Comparison of ENCODE assay signal across 23 mouse cellular contexts in the genomic region with DNA sequence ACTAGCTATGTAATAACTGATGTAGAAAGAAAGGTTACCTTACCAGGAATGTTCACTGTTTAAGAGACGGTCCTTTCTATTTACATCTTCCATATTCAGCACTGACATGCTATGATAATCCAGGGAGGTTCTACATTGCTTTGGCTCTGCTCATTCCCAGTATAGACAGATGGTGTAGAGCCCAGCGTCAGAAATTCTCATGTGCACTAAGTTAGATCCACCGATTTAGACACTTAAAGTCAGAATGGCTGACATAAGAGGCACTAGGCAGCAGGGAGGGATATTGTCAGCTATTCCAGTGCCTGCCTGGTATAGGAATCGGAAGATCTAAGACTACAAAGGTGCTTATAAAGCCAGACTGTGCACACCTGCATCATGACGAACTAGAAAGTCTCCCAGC. TPM values are rescaled to one million over a fixed set of nuclear protein-coding genes. Genes with fewer than 3 reads are reported as not detected.
A peak's percentile ranks its signal among the peaks of the same experiment; 100 is the strongest.
DNase-seq lines count a peak whose midpoint lies in the region; ATAC-seq and TF ChIP-seq lines count a peak whose summit lies in the region.
"Had no signal": no experiment of that assay in that cellular context is flagged by ENCODE, and none has a peak within 500 bp of the region (broad histone marks: within the 10 kb centered on the region; RNA-seq: fewer than 3 reads in every experiment).

No protein-coding gene starts in this region.

- H3K4me3 ChIP-seq in forebrain, postnatal 0 days (ENCODE audit: low read depth, low read length), result no peak overlapping the region
- no peak overlapping the region for H3K4me3 ChIP-seq in forebrain, embryonic 14.5 days (ENCODE audit: low read depth, low read length)

- H3K36me3 ChIP-seq in forebrain, postnatal 0 days (ENCODE audit: insufficient read depth), result 0 out of 2 replicates have a peak, but pooled peaks cover 5% of the 10 kb centered on the region
- H3K36me3 ChIP-seq in forebrain, embryonic 14.5 days (ENCODE audit: control insufficient read depth, insufficient read depth, low read length), result 0 out of 2 replicates have a peak, but pooled peaks cover 8% of the 10 kb centered on the region

- WGBS in forebrain, postnatal 0 days, result 73% methylated on average over 5 of the region's 5 CpGs
- 79% methylated on average over 5 of the region's 5 CpGs for WGBS in forebrain, embryonic 14.5 days

- TF ChIP-seq CTCF in forebrain, postnatal 0 days (IDR thresholded peaks at IDR 0.05; ENCODE audit: low read depth), result no peak

- H3K9me3 ChIP-seq in forebrain, postnatal 0 days (ENCODE audit: low read length), result no peaks in the 10 kb centered on the region
- no peaks in the 10 kb centered on the region for H3K9me3 ChIP-seq in forebrain, embryonic 14.5 days (replicated peaks; ENCODE audit: control insufficient read depth, low read length)
- H3K9me3 ChIP-seq: G1E had no signal

- ATAC-seq in forebrain, postnatal 0 days, result peak; percentile 36; the same call in 1 of the 2 replicates
- ATAC-seq in forebrain, embryonic 14.5 days, result no peak
- ATAC-seq in frontal cortex, adult (ENCODE audit: low TSS enrichment), result peak; percentile 57; the same call in 1 of the 2 replicates
- ATAC-seq: activated CD4-positive, CD25-positive, alpha-beta regulatory T cell, adult 4 months; CD4-positive, CD25-positive, alpha-beta regulatory T cell, adult 4 months; Patski had no signal

- no peaks in the 10 kb centered on the region for H3K4me1 ChIP-seq in forebrain, postnatal 0 days (ENCODE audit: insufficient read depth)
- no peaks in the 10 kb centered on the region for H3K4me1 ChIP-seq in forebrain, embryonic 14.5 days (ENCODE audit: control insufficient read depth, insufficient read depth, low read length)

- H3K27ac ChIP-seq in forebrain, postnatal 0 days (ENCODE audit: low read depth, low read length), result no peak overlapping the region
- H3K27ac ChIP-seq in forebrain, embryonic 14.5 days (ENCODE audit: low read depth, low read length), result no peak overlapping the region

- H3K4me2 ChIP-seq in forebrain, postnatal 0 days (ENCODE audit: low read depth), result no peak overlapping the region
- no peak overlapping the region for H3K4me2 ChIP-seq in forebrain, embryonic 14.5 days (ENCODE audit: low read length)

- no peak for DNase-seq in forebrain, postnatal 0 days
- no peak for DNase-seq in forebrain, embryonic 14.5 days (ENCODE audit: low spot score)
- DNase-seq in frontal cortex, adult 2 months (ENCODE audit: extremely low spot score in 1 of 2, low spot score in 1 of 2), result no peak
- DNase-seq: adrenal gland, adult 2 months; adrenal gland, adult 8-10 months; adrenal gland, postnatal 10 days; adrenal gland, postnatal 14 days; adrenal gland, postnatal 25 days; adrenal gland, postnatal 36 days; B cell, adult 2 months; cerebellum, adult 11 months; cerebellum, adult 11-12 months; cerebellum, adult 18-20 months had no signal

- no peaks in the 10 kb centered on the region for H3K27me3 ChIP-seq in forebrain, postnatal 0 days (ENCODE audit: insufficient read depth, low read length)
- H3K27me3 ChIP-seq in forebrain, embryonic 14.5 days (replicated peaks; ENCODE audit: control insufficient read depth, insufficient read depth, low read length), result no peaks in the 10 kb centered on the region
- H3K27me3 ChIP-seq: CH12.LX, Patski had no signal

- H3K9ac ChIP-seq in forebrain, postnatal 0 days, result no peak overlapping the region
- no peak overlapping the region for H3K9ac ChIP-seq in forebrain, embryonic 14.5 days (ENCODE audit: low read length)

RNA-seq across cellular contexts. Expression of gene Gm20379, which starts 8.8 kb away (rescaled TPM):
- total RNA-seq in forebrain, postnatal 0 days (2014; rRNA removed), result not detected in 2 replicates
- 0.25 TPM in 1 of 2 replicates, not detected in the other for polyA plus RNA-seq in forebrain, postnatal 0 days (2015; fragmentation: Nextera tagmentation; extraction: Ambion mirVana)
- polyA plus RNA-seq in forebrain, embryonic 14.5 days (2014; fragmentation: Nextera tagmentation; extraction: Ambion mirVana), result 0.24 and 0.30 TPM in 2 replicates
- polyA plus RNA-seq in frontal cortex, adult 2 months (2012; rRNA removed), result not detected in 2 replicates
- total RNA-seq: adrenal gland, adult 18-20 months; adrenal gland, adult 2 months; adrenal gland, adult 8-10 months; adrenal gland, postnatal 10 days; adrenal gland, postnatal 14 days; adrenal gland, postnatal 25 days; adrenal gland, postnatal 36 days; adrenal gland, postnatal 4 days; CH12.LX; G1E; MEL had no signal
- polyA plus RNA-seq: adrenal gland, adult 2 months; brain, embryonic 14.5 days; G1E; Patski had no signal

RNA-seq across cellular contexts. Expression of gene Dhfr, which starts 39.9 kb away (rescaled TPM):
- 3.1 and 3.3 TPM in 2 replicates for total RNA-seq in forebrain, postnatal 0 days (2014; rRNA removed)
- polyA plus RNA-seq in forebrain, postnatal 0 days (2015; fragmentation: Nextera tagmentation; extraction: Ambion mirVana), result 2.8 and 3.1 TPM in 2 replicates
- polyA plus RNA-seq in forebrain, embryonic 14.5 days (2014; fragmentation: Nextera tagmentation; extraction: Ambion mirVana), result 9.1 and 10.8 TPM in 2 replicates
- polyA plus RNA-seq in frontal cortex, adult 2 months (2012; rRNA removed), result 1.8 and 2.3 TPM in 2 replicates

RNA-seq across cellular contexts. Expression of gene Msh3, which starts 40.2 kb away (rescaled TPM):
- total RNA-seq in forebrain, postnatal 0 days (2014; rRNA removed), result 26.9 and 33.6 TPM in 2 replicates
- 17.2 and 20.3 TPM in 2 replicates for polyA plus RNA-seq in forebrain, postnatal 0 days (2015; fragmentation: Nextera tagmentation; extraction: Ambion mirVana)
- 26.9 and 29.7 TPM in 2 replicates for polyA plus RNA-seq in forebrain, embryonic 14.5 days (2014; fragmentation: Nextera tagmentation; extraction: Ambion mirVana)
- 21.2 and 25.4 TPM in 2 replicates for polyA plus RNA-seq in frontal cortex, adult 2 months (2012; rRNA removed)
